Mouse (Mus musculus) hematopoietic stem cell, adult 5-6 weeks (primary cell): ENCODE measurements around the gene Olfr1512. TPM values are rescaled to one million over a fixed set of nuclear protein-coding genes. Genes with fewer than 3 reads are reported as not detected.

Experiments used
- ATAC-seq, 2 experiments: fragments of 125-278 bp in 1 of 2; replicated peaks in 1 of 2; 2 replicates each; pipeline ENCODE4 v1.8.0; 2016 to 2017; ENCODE audit warnings: inconsistent platforms in 2 of 2, mild to moderate bottlenecking in 2 of 2, moderate number of reproducible peaks in 2 of 2, low read depth in 1 of 2, moderate TSS enrichment in 1 of 2; ENCODE audit not compliant: low FRiP score in 2 of 2, poor library complexity in 2 of 2, severe bottlenecking in 2 of 2, insufficient read depth in 1 of 2, low TSS enrichment in 1 of 2
- total RNA-seq: library from RNA; stranded (forward); fragments of 172-1452, 232-1000 nt; gene quantifications from 2 replicates; pipeline ENCODE4 v1.2.3, GENCODE M21; 2017

The Olfr1512 gene
- total RNA-seq, result not detected in 2 replicates

- no peak for ATAC-seq
Measured at GRCm38 (mm10) chr14:52379068-52379467, at the start of gene Olfr1512. Gene Olfr1512 (minus strand): TSS chr14:52379168.

- no peak for ATAC-seq
Measured at GRCm38 (mm10) chr14:52427686-52428085, 48.7 kb upstream of the Olfr1512 start.

- no peak for ATAC-seq
Measured at GRCm38 (mm10) chr14:52414273-52414672, 35.3 kb upstream of the Olfr1512 start, which contains the start of gene Olfr1510. Gene Olfr1510 (minus strand): TSS chr14:52414373.

GRCm38 (mm10) chr14:52410142-52410919 lies 31.4 kb upstream of the Olfr1512 start:
- peak; percentile 81 to 92 for ATAC-seq

GRCm38 (mm10) chr14:52397279-52397678 lies 18.3 kb upstream of the Olfr1512 start, which contains the start of gene Olfr1511:
Gene Olfr1511 (minus strand): TSS chr14:52397379.
- no peak for ATAC-seq

- peak; percentile 75 to 90 for ATAC-seq
Measured at GRCm38 (mm10) chr14:52390084-52390848, 11.3 kb upstream of the Olfr1512 start.

GRCm38 (mm10) chr14:52368741-52369140 lies 10.2 kb downstream of the Olfr1512 start:
- ATAC-seq, result no peak

- no peak for ATAC-seq
Measured at GRCm38 (mm10) chr14:52356308-52356707, 22.7 kb downstream of the Olfr1512 start, which contains the start of gene Olfr1513. Gene Olfr1513 (minus strand): TSS chr14:52356408.

GRCm38 (mm10) chr14:52339512-52339852 lies 39.5 kb downstream of the Olfr1512 start:
- ATAC-seq, result no peak

GRCm38 (mm10) chr14:52338751-52339511 lies 40.0 kb downstream of the Olfr1512 start:
- peak; percentile 74 to 76 for ATAC-seq

GRCm38 (mm10) chr14:52332171-52332570 lies 46.8 kb downstream of the Olfr1512 start:
- no peak for ATAC-seq

- no peak for ATAC-seq
Measured at GRCm38 (mm10) chr14:52331069-52331750, 47.8 kb downstream of the Olfr1512 start.

GRCm38 (mm10) chr14:52327910-52328812 lies 50.8 kb downstream of the Olfr1512 start, which contains the start of gene Sall2:
Gene Sall2 (minus strand): TSS chr14:52328762.
- ATAC-seq, result no peak

GRCm38 (mm10) chr14:52327375-52327901 lies 51.5 kb downstream of the Olfr1512 start:
- no peak for ATAC-seq

GRCm38 (mm10) chr14:52325890-52326289 lies 53.1 kb downstream of the Olfr1512 start:
- peak in 1 of 2 experiments; percentile 56; a peak in 1 of 4 replicates for ATAC-seq
